Mouse (Mus musculus): ENCODE results near the gene Ptprn2. TPM values are rescaled to one million over a fixed set of nuclear protein-coding genes. Genes with fewer than 3 reads are reported as not detected.

Gene Ptprn2
- total and polyA plus RNA-seq, 3 experiments, result 0.17 TPM; not detected in 2

GRCm38 (mm10) chr12:116746401-116746800 lies 260.9 kb downstream of the Ptprn2 start:
- no peak overlapping the region for H3K4me3 ChIP-seq (replicated peaks in 1 of 3; ENCODE audit: low read depth in 2 of 3, low read length in 2 of 3, poor library complexity in 1 of 3)
- H3K4me2 ChIP-seq (ENCODE audit: insufficient read depth, low read depth, poor library complexity, severe bottlenecking), result no peak overlapping the region
- H3K27ac ChIP-seq (ENCODE audit: insufficient read depth, low read depth), result no peak overlapping the region
- in situ Hi-C loops (cut with MboI; ENCODE audit: low pct_ligation_motif_present, low pct_unique_long_range_greater_than_20kb, low sequenced_read_pairs), result no loop called here
- dilution Hi-C loops (cut with MboI; ENCODE audit: extremely low pct_ligation_motif_present, extremely low pct_unique_long_range_greater_than_20kb, low sequenced_read_pairs), result no loop called here
- DNase-seq (ENCODE audit: extremely low read depth), result peak; percentile 21
- no peaks in the 10 kb centered on the region for H3K79me2 ChIP-seq (replicated peaks; ENCODE audit: control insufficient read depth, extremely low read depth, insufficient read depth, poor library complexity, severe bottlenecking)
- H3K36me3 ChIP-seq (replicated peaks in 1 of 2; ENCODE audit: control insufficient read depth in 1 of 2, insufficient read depth in 1 of 2, low read length in 1 of 2), result no peaks in the 10 kb centered on the region
- H3K27me3 ChIP-seq (replicated peaks), result peaks cover 9% of the 10 kb centered on the region
- TF ChIP-seq SMC3 (IDR thresholded peaks at IDR 0.05; ENCODE audit: low read depth, low read length) (no peak), ELF1 (IDR thresholded peaks at IDR 0.05; ENCODE audit: low read depth, low read length) (peak; percentile 37; the same call in 1 of the 2 replicates), IRF4 (IDR thresholded peaks at IDR 0.05; ENCODE audit: low read depth, low read length) (peak; percentile 85), ZC3H11A (IDR thresholded peaks at IDR 0.05; ENCODE audit: low read depth, low read length) (no peak), JUN (IDR thresholded peaks at IDR 0.05; ENCODE audit: insufficient read depth, low read depth, low read length) (peak; percentile 46), ETS1 (conservative IDR thresholded peaks at IDR 0.05; ENCODE audit: low read depth, low read length) (0 out of 2 replicates have a peak, but pooled peaks have one; percentile 27), RCOR1 (conservative IDR thresholded peaks at IDR 0.05; ENCODE audit: low read depth, low read length) (peak; percentile 46; the same call in 1 of the 2 replicates), ZMIZ1 (IDR thresholded peaks at IDR 0.05; ENCODE audit: low read depth, low read length) (no peak), BHLHE40 (IDR thresholded peaks at IDR 0.05; ENCODE audit: low read depth, low read length) (0 out of 2 replicates have a peak, but pooled peaks have one; percentile 13), TCF12 (IDR thresholded peaks at IDR 0.05; ENCODE audit: low read depth, low read length) (peak; percentile 64), JUND (conservative IDR thresholded peaks at IDR 0.05; ENCODE audit: low read depth, low read length) (peak; percentile 77), EP300 (IDR thresholded peaks at IDR 0.05; ENCODE audit: low read length) (peak; percentile 77), CHD2 (IDR thresholded peaks at IDR 0.05; ENCODE audit: low read length) (0 out of 2 replicates have a peak, but pooled peaks have one; percentile 31)
- no peak overlapping the region for H3K9ac ChIP-seq (ENCODE audit: insufficient read depth, low read depth)
- H3K4me1 ChIP-seq (ENCODE audit: control insufficient read depth in 1 of 2, insufficient read depth in 2 of 2), result peaks cover 2 to 13% of the 10 kb centered on the region in 2 experiments; a peak in 1 of 4 replicates
- no peaks in the 10 kb centered on the region for H3K9me3 ChIP-seq (replicated peaks; ENCODE audit: low read length)

DNA sequence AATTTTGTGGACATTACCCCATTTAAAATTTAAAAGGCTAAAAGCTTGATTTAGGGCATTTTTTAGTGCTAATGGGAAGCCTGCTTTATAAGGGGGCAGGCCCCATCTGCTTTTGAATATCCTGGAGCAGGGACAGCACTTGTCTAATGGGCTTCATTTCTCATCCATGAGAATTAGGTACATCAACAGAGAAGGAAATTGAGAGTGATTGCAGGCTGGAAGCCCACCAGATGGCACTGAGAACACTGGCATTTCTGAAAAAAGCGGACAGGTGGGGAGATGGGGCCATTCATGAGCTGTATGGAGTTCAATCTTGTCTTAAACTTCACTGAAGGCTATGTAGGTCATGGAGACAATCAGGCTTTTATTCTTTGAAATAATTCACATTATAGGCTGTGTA lies 267.3 kb downstream of the Ptprn2 start:
- TF ChIP-seq ZC3H11A (IDR thresholded peaks at IDR 0.05; ENCODE audit: low read depth, low read length), result no peak
- TF ChIP-seq ETS1 (conservative IDR thresholded peaks at IDR 0.05; ENCODE audit: low read depth, low read length), result no peak
- in situ Hi-C loops (cut with MboI; ENCODE audit: low pct_ligation_motif_present, low pct_unique_long_range_greater_than_20kb, low sequenced_read_pairs) (no loop called here), dilution Hi-C loops (cut with MboI; ENCODE audit: extremely low pct_ligation_motif_present, extremely low pct_unique_long_range_greater_than_20kb, low sequenced_read_pairs) (no loop called here)

More for the DNA sequence above, 267.3 kb downstream of the Ptprn2 start:
- Histone ChIP-seq H3K27me3 (replicated peaks) (peaks cover 9% of the 10 kb centered on the region), H3K79me2 (replicated peaks; ENCODE audit: control insufficient read depth, extremely low read depth, insufficient read depth, poor library complexity, severe bottlenecking) (no peaks in the 10 kb centered on the region), H3K9ac (ENCODE audit: insufficient read depth, low read depth) (no peak overlapping the region), H3K4me3 (replicated peaks in 1 of 3; ENCODE audit: low read depth in 2 of 3, low read length in 2 of 3, poor library complexity in 1 of 3) (no peak overlapping the region), H3K9me3 (replicated peaks; ENCODE audit: low read length) (no peaks in the 10 kb centered on the region), H3K36me3 (replicated peaks in 1 of 2; ENCODE audit: control insufficient read depth in 1 of 2, insufficient read depth in 1 of 2, low read length in 1 of 2) (no peaks in the 10 kb centered on the region), H3K27ac (ENCODE audit: insufficient read depth, low read depth) (no peak overlapping the region), H3K4me2 (ENCODE audit: insufficient read depth, low read depth, poor library complexity, severe bottlenecking) (no peak overlapping the region), H3K4me1 (ENCODE audit: control insufficient read depth in 1 of 2, insufficient read depth in 2 of 2) (peaks cover 0 to 2% of the 10 kb centered on the region in 2 experiments; a peak in 1 of 4 replicates)
- no peak for DNase-seq (ENCODE audit: extremely low read depth)
